In genomic region chr2:126928681-126929080, GRCm38 (mm10) we compare ENCODE assay signal across 16 mouse cellular contexts.
"Had no signal": no experiment of that assay in that cellular context is flagged by ENCODE, and none has a peak within 500 bp of the region (broad histone marks: within the 10 kb centered on the region; RNA-seq: fewer than 3 reads in every experiment).

No protein-coding gene starts in this region.

- H3K27ac ChIP-seq: neural tube, embryonic 13.5 days; neural tube, embryonic 15.5 days; stomach, embryonic 15.5 days; stomach, postnatal 0 days had no signal

- H3K4me1 ChIP-seq: stomach, embryonic 15.5 days had no signal

- H3K9ac ChIP-seq: neural tube, embryonic 13.5 days; neural tube, embryonic 15.5 days; stomach, embryonic 15.5 days had no signal

- H3K4me3 ChIP-seq: neural tube, embryonic 13.5 days; neural tube, embryonic 15.5 days; stomach, embryonic 15.5 days had no signal

- DNase-seq: retina, postnatal 1 day; right cerebral cortex, adult 18-20 months; right cerebral cortex, postnatal 14 days; right cerebral cortex, postnatal 25 days; right cerebral cortex, postnatal 4 days; spleen, adult 18-20 months; thymus, adult 18-20 months; thymus, adult 2 months; thymus, postnatal 14 days; thymus, postnatal 25 days; thymus, postnatal 36 days; thymus, postnatal 4 days had no signal

- H3K27me3 ChIP-seq: neural tube, embryonic 13.5 days; neural tube, embryonic 15.5 days; stomach, embryonic 15.5 days had no signal

- H3K4me2 ChIP-seq: neural tube, embryonic 13.5 days; neural tube, embryonic 15.5 days; stomach, embryonic 15.5 days had no signal

- H3K9me3 ChIP-seq: neural tube, embryonic 13.5 days; neural tube, embryonic 15.5 days; stomach, embryonic 15.5 days had no signal
